Mouse (Mus musculus) R1 (cell line): Measurements from ENCODE around the gene Mr1.
"Not testable (repeated sequence)": the region's sequence is repeated elsewhere in the genome, so short reads cannot be mapped to it uniquely, and the experiment has no call there.

Source experiments
- DNase-seq: peaks from one replicate; pipeline ENCODE4 v3.0.0-alpha.2; 2018; ENCODE audit warnings: low read depth, low spot score

Mr1 gene

DNA sequence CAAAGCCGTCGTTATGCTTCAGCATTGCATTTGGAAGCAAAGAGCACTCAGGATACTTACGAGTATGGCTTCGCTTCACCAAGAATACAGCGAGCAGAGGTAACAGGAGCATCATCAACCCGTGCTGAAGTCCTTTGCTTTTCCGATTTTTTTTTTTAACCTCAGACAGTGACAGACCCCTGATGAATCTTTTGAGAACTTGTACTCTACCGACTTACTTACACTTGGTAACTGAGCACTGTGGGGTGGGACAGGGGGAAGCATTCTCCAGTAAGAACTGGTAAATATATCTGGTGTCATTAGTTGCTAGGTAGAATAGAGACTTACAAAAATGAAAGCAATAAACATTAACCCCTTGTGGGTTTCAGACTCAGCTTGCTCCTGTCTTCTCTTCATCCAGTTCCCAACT is at the start of gene Mr1:
TSS of gene Mr1 (minus strand) at position 243 of the 409 bp plus-strand sequence.
- peak; percentile 41 for DNase-seq

DNA sequence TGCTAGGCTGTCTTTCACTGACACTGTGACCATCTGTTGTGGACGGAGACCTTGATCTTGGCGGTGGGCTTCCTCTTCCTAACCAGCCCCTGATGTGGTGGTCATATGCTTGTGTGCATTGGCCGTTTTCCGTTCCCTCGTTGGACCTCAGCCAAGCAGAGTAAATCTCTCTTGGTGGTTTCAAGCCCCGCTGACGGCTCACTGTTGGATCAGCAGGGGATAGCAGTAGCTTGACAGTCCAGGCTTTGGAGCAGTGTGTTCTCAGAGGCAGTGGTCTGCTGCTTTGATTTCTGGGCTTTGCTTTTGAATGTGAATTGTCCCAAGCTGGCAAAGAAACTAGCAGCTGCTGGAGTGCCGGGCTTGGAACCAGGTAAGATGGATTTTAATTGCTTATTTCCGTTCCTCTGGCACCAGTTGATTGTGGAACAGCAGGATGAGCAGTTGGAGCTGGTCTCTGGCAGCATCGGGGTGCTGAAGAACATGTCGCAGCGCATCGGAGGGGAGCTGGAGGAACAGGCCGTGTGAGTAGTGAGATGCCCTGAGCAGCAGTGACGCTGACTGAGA is 46.3 kb upstream of the Mr1 start:
- DNase-seq, result no peak

DNA sequence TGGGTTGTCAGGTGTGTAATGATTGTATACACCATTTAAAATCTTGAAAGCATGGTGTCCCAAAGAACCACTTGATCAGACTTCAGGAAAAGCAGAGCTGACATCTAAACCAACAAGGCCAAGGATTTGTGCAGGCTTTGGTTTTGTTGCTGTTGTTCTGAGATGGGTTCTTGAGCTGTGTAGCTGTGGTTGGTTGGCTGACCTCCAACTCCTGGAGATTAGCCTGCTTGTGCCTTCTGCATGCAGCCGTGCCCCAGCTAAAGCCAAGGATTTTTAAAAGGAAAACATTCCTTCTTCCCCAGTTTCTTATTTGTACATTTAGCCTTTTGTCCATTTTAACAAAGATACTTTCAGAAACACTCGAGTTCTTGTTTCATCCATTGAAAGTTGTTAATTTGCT is 45.1 kb upstream of the Mr1 start:
- DNase-seq, result no peak

DNA sequence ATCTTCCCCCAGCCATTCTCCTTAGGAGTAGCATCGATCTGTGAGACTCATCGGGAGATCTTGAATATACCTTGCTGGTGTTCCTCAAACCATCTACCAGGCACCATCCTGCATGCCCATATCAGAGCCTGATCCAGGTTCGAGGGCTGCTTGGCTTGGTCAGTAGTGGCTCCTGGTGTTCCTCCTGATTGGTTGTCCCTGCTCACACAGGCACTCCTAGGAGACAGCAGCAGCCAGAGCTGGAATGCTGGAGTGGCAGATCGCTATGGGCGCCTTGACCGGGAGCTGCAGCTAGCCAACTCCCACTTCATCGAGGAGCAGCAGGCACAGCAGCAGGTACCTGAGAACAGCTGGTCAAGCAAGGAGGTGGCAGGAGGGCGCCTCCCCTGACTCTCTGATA is 44.6 kb upstream of the Mr1 start:
- DNase-seq, result no peak

DNA sequence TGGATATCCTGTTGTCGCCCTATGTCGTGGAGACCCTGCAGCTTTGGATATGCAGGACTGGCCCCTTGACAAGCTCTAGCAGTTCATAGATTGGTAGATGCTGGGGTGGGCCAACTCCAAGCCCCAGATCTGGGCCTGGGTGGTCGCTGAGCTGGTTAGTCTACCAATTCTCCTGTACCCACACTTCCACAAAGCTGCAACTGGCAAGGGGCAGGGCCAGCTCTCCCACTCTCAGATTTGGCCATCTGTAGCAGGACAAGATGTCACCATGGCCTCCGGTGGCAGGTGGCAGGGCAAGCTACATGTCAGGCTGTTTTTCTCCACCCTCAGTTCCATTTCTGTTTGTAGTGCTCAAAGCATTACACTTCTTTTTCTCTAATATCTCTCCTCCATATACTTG is 42.0 kb upstream of the Mr1 start:
- DNase-seq, result no peak

DNA sequence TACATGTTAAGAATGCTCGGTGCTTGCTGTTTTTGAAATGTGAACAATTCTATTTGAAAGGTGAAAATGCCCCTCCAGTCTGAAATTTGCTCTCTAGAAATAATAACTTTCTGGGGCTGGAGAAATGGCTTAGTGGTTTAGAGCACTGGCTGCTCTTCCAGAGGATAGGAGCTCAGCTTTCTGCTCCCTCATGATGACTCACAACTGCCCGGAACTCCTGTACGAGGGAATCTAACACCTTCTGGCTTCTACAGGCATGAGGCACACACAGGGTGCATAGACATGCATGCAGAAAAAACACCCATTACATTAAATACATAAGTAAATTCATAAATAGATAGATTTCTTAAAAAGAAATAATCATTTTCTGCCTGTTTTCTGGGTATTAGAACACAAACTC is 37.6 kb upstream of the Mr1 start:
- DNase-seq, result no peak

DNA sequence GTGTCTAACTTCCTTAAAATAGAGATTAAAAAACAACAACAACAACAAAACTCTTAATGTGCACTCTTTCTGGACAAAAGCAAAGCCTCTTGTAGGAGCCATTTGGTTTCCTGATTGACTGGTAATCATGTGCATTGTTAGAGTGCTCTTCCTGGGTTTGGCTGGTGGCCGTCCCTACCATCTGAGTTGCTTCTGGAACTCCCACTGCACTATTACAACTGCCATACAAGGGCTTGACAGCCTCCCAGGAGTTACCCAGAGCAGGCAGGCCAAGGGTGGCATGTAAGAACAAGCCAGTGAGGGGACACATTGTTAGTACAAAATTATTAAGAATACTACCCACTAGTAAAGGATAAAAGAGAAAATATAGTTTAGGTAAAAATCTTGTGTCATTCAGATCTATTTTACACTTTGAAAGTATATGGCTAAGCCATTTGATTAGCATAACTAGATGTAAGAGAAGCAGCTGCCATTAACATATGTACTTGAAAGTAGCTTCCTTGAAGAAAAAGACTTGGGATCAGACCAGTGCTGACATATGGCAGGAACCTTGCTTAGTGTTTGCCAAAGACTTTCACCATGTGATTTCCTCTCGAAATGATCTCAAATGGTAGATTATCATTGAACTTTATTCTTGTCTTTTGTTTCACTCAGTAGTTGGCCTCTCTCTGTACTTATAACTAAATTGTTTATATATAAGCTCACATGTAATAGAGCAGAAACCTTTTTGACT is 31.7 kb upstream of the Mr1 start:
- DNase-seq, result no peak

DNA sequence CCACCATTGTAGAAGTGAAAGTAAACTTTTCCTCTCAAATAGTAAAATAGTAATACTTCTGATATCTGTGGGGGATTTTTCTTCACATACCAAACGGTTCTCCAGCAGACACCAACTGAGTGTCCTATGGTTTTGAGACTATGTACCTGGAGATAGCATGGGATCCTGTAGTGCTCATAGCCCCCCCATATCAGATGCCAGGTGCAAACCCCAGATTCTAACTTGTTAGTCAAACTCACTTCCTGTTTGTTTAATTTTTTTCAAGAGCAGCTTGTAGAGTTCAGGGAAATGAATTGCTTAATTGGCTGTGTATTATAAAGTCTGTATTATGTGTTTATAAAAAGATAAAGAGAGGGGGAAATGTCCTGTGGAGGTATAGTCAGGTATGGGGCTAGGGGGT is 27.8 kb upstream of the Mr1 start:
- DNase-seq, result no peak

DNA sequence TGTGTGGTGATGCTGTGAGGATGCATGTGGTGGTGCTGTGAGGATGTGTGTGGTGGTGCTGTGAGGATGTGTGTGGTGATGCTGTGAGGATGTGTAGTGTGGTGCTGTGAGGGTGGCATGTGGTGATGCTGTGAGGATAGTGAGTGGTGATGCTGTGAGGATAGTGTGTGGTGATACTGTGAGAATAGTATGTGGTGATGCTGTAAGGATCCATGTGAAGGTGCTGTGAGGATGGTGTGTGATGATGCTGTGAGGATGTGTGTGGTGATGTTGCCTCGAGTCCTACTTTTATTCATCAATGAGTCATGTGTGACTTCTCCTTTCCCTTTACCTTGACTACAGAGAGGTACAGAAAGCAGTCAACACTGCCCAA is 27.0 kb upstream of the Mr1 start:
- not testable (repeated sequence) for DNase-seq

DNA sequence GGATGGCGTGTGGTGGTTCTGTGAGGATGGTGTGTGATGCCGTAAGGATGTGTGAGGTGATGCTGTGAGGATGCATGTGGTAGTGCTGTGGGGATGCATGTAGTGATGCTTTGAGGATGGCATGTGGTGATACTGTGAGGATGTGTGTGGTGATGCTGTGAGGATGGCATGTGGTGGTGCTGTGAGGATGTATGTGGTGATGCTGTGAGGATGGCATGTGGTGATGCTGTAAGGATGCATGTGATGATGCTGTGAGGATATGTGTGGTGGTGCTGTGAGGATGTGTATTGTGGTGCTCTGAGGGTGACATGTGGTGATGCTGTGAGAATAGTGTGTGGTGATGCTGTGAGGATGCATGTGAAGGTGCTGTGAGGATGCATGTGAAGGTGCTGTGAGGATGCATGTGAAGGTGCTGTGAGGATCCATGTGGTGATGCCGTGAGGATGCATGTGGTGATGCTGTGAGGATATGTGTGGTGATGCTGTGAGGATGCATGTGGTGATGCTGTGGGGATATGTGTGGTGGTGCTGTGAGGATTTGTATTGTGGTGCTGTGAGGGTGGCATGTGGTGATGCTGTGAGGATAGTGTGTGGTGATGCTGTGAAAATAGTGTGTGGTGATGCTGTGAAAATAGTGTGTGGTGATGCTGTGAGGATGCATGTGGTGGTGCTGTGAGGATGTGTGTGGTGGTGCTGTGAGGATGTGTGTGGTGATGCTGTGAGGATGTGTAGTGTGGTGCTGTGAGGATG is 26.5 kb upstream of the Mr1 start:
- DNase-seq, result no peak

DNA sequence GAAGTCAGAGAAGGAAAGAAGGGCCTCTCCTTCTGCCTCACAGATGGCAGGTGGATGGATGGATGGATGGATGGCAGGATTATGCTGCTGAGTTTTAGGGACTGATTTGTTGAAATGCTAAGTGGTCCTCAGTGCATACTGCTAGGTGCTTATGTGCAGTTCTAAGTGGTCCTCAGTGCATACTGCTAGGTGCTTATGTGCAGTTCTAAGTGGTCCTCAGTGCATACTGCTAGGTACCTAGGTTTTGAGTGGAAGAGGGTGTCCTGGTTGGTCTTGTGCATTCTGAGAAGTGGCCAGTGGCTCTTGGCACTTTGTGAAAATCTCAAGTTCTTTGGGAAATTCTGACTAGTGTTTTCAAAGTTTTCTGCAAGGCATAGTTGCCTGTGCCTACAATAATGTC is 23.3 kb upstream of the Mr1 start:
- no peak for DNase-seq

DNA sequence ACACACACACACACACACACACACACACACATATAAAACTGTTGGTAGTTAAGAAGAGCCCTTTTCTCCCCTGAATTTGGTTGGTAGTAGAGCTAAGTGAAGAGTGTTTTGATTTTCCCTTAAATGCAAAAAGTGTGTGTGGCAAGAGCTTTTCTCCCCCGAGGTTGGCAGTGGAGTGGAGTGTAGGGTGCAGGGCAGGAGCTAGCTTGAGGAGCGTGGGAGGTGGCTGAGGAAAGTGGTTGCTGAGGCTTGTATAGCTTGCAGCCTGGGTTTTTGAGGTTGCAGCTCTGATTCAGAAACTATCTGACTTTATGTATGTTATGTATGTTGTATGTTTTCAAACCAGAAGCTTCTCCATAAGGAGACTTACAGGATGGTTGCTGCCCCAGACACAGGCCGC is 20.8 kb upstream of the Mr1 start:
- DNase-seq, result no peak

DNA sequence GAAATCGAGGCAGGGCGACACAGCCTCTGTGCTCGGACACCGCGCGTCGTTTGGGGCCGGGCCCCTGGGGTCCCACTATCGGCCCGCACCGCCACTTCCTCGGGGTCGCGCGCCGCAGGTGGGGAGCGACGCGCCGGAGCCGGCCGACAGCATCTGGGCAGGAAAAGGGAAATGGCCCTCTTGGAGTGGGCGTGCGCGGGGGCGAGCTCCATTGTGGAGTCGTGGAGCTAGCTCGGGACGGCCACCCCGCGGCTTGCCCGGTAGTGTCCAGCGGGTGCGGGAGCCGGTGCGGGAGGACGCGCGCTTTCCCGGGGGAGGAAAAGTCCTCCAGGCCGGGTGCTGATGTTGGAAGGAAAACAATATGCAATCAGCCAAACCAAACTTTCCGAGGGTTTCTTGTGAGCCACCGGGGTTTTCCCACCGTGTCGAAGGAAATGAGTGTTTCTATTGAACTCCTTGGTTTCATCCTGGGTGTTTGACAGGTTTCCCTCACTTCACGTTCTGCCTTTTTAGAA is 12.4 kb upstream of the Mr1 start:
- DNase-seq, result peak; percentile 21

DNA sequence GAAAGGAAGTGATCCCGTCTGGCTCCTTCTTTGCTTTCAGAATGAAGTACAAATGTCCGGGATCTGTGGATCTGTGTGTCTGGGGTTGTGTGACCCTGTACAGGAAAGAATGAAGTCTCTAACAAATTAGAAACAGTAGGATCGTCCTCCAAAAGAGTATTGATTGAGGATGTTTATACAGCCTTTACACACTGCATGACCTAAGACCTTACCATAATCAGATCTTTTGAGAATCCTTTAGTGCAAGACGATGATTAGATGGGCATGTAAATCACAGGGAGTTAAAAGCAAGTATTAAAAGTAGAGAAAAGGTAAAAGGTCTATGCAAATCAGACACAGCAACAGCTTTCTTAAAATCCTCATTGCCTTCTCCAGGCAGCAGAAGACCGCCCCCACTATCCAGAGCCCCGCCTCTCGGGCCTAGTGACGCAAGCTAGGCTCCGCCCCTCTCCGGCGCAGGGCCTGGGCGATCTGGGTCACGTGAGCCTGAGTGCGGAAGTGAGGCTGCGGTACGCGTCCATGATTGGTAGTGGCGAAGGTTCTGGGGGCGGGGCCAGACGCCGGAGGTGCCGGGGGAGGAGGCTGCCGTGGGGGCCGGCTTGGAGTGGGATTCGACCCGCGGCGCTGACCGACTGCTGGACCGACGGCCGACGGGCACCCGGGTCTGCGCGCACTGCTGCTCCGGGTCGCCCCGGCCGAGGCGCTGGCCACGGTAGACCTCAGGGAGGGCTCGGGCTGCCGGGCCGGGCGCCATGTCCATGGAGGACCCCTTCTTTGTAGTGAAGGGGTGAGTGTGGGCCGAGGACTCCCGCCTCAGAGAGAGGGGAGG is 11.7 kb upstream of the Mr1 start, which contains the start of gene Stx6:
TSS of gene Stx6 (plus strand) at position 575 of the 829 bp plus-strand sequence.
- peak; percentile 96 for DNase-seq

DNA sequence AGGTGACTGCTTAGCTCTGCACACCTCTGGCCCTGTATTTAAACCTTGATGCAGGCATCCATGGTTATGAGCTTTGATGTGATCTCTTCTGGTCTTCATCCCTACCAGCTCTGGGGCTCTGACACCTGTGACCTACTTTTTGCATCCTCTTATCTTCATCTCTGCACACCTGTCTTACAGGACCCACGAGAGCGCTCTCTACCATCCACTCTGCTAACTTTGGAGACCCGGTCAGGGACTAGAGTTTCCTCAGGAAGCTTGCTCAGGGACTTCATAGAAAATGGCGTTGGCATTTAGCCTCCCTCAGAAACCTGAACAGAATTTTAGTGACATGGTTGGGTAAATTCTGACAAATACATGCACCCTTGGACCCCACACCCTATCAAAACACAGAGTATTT is 7.3 kb upstream of the Mr1 start:
- no peak for DNase-seq

DNA sequence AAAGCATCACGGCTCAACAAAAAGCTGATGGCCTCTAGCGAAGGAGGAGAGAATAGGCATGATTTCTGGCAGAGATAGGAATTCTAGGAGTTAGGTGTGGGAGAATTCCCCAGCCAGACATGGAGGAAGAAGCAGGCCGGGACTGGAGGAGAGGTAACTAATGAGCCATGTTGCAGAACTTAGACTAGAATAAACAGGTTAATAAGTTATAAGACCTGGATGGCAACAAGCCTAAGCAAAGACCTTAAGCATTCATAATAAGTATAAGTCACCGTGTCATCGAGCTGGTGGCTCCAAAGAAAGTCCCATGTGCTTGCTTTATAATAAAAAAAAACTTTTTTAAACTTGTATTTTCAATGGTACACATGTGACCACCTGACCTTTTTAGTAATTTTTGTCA is 4.2 kb upstream of the Mr1 start:
- DNase-seq, result no peak

DNA sequence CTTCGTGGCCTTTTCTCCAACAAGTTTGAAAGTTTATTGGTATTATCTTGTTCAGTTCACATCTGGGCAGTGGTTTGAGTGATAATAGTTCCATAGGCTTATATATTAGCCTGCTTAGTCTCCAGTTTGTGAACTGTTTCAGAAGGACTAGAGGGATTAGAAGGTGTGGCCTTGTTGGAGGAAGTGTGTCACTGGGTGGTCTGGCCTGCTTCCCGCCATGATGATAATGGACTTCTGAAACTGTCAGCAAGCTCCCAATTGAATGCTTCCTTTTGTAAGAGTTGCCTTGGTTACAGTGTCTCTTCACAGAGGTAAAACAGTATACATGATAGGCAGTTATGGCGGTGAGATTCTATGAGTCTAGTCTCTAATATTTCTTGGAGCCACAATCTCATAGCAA is 2.8 kb upstream of the Mr1 start:
- peak; percentile 59 for DNase-seq

DNA sequence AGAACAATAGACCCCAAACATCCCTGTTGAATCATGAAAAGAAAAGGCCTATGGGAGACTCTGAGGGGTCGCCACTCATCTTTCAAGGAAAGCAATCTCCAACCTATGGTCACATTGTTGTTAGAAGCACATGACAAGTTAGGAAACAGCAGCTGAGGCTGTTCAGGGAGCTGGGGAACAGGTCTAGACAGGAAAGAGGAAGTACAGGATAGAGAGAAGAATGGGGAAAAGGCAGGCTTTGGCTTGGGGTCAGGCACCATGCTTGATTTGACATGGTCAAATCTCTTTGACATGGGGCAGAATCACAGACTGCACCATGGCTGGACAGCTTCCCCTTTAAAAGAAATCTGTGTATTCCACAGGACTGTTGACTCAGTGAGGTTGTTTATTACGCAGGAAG is 614 bp upstream of the Mr1 start:
- DNase-seq, result no peak

DNA sequence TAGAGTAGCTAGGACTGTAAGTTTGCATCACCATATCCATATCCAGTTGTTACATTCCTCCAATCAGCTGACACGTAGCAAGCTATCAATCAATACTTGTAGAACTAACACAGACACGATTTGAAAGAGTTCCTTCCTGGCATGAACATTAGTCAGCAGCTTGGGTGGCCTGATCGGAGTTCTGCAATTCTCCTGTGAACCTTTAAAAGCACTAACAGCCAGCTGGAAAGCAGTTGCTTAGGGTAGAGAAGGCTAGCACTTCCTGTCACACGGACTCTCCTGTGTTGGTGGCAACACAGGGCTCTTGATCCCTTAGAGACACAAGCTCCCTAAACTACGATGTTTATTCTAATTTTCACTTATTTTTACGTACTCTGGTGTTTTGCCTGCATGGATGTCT is 994 bp downstream of the Mr1 start:
- no peak for DNase-seq

DNA sequence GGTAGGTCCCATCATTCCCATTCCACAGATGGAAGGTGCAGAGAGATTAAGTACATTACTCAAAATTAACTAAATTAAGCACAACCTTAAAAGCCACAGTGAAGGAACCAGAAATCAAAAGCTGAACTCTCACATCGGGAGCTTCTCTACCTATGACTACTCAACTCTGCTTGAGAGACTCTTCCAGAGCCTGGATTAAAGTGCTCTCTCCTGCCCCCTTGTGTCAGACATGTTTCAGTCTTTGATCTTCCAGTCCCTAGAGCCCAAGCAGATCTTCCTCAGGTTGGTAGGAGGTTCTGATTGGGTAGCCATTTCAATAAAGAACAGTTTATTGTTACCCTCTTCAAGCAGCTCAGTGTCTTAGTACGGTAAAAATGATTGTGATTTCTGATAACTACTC is 6.5 kb downstream of the Mr1 start:
- DNase-seq, result peak; percentile 82

DNA sequence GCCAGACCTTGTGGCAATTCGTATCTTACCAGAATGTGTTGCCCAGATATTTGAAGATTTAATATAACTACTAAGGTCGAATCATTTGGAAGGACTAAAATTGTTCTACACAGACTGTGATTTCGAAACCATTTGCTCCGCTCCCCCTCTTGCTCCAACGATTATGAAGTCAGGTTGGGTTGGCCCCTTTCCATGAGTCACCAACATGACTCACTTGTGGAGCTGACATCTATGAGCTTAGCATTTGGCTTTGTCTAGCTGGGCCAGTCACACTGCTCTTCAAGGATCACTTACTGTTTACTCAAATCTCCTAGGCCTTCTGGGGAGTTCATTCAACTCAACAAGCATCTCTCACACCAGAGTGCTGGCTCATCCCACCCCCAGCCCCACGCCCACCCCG is 7.8 kb downstream of the Mr1 start:
- no peak for DNase-seq

DNA sequence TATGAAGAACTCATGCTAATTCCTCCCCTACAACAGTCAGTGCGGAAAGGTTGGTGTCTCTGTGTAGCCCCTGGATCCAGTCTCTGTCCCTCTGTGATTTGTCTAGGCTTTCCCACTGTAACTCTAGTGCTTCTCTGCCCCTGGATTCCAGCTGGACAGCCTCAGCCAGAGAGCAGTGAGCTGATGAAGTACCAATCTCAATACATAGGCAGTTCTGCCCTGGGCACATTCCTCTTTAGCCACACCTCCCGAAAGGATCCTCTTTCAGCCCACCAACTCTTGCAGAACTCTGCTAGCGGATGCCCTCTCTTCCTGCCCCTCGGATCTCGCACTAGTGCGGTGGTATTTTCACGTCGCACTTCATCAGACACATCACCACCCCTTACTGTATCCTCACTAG is 11.7 kb downstream of the Mr1 start:
- no peak for DNase-seq
